Mouse (Mus musculus): Measurements from ENCODE around the gene Ikzf2.

- TF ChIP-seq POLR2A (IDR thresholded peaks at IDR 0.05; ENCODE audit: low read depth, low read length), result no peak
- no peak for TF ChIP-seq CTCF (IDR thresholded peaks at IDR 0.05; ENCODE audit: extremely low read depth, insufficient read length, insufficient replicate concordance, low read depth, low read length)
These were observed 198.0 kb downstream of the Ikzf2 start for GRCm38 (mm10) chr1:69489026-69489425.

Data from small intestine, adult 2 months (tissue).